Mouse (Mus musculus) heart, embryonic 16.5 days (tissue): ENCODE results near the gene Prpsap1. TPM values are rescaled to one million over a fixed set of nuclear protein-coding genes. Genes with fewer than 3 reads are reported as not detected.
A peak's percentile ranks its signal among the peaks of the same experiment; 100 is the strongest.

Experiments used
- ATAC-seq: fragments of 200-750 bp; cut with Nextera tagmentation; replicated peaks from 2 replicates; pipeline ENCODE4 v1.8.0; 2017; ENCODE audit warnings: moderate number of reproducible peaks; ENCODE audit not compliant: insufficient read depth, low FRiP score; ENCODE audit errors: extremely low read depth
- H3K27ac ChIP-seq: fragments of 300-500 bp; sonication (generic); 2 replicates; pipeline ENCODE4 v1.5.1; 2014; ENCODE audit warnings: mild to moderate bottlenecking, low read length, control low read depth, moderate library complexity
- H3K27me3 ChIP-seq: fragments of 300-500 bp; sonication (generic); 2 replicates; pipeline ENCODE4 v1.6.1; 2014; ENCODE audit warnings: low read length, mixed read lengths; ENCODE audit not compliant: control insufficient read depth, insufficient read depth
- H3K36me3 ChIP-seq: fragments of 300-500 bp; sonication (generic); 2 replicates; pipeline ENCODE4 v1.6.1; 2014; ENCODE audit not compliant: control insufficient read depth, insufficient read depth
- H3K4me1 ChIP-seq: fragments of 300-500 bp; sonication (generic); 2 replicates; pipeline ENCODE4 v1.6.1; 2014; ENCODE audit warnings: low read length, mixed read lengths; ENCODE audit not compliant: control insufficient read depth, insufficient read depth
- H3K4me2 ChIP-seq: fragments of 300-500 bp; sonication (generic); 2 replicates; pipeline ENCODE4 v1.6.1; 2014; ENCODE audit warnings: low read depth, mild to moderate bottlenecking, control low read depth, low read length
- H3K4me3 ChIP-seq: fragments of 300-500 bp; sonication (generic); 2 replicates; pipeline ENCODE4 v1.5.1; 2014; ENCODE audit warnings: mild to moderate bottlenecking, control low read depth, low read length
- H3K9ac ChIP-seq: fragments of 300-500 bp; sonication (generic); 2 replicates; pipeline ENCODE4 v1.6.1; 2014; ENCODE audit warnings: low read length, control low read depth
- H3K9me3 ChIP-seq: fragments of 300-500 bp; sonication (generic); replicated peaks from 2 replicates; pipeline ENCODE4 v1.6.1; 2016; ENCODE audit warnings: low read length; ENCODE audit not compliant: control insufficient read depth
- WGBS: fragments of 180-500 bp; shearing (Covaris S2); extraction: QIAGEN DNeasy Blood & Tissue Kit; methylation state at CpG from one replicate; pipeline ENCODE4 v1.1.7; 2014; 5-methylcytosine and 5-hydroxymethylcytosine counted together
- polyA plus RNA-seq: library from polyadenylated mRNA; unstranded; fragments of >200 nt; fragmentation: Nextera tagmentation; extraction: Ambion mirVana; gene quantifications from 2 replicates; pipeline ENCODE4 v1.2.1, GENCODE M21; 2015

Gene Prpsap1
- polyA plus RNA-seq, 1 experiment from 2014 or later = 99.1 TPM

GRCm38 (mm10) chr11:116432593-116433355 is 61.2 kb downstream of the Prpsap1 start:
- Histone ChIP-seq H3K4me1 (peaks cover 40% of the 10 kb centered on the region), H3K9me3 (no peaks in the 10 kb centered on the region), H3K27ac (peak overlapping the region; percentile 69), H3K4me3 (no peak overlapping the region), H3K9ac (no peak overlapping the region), H3K4me2 (peak overlapping the region; percentile 53; the same call in 1 of the 2 replicates), H3K27me3 (no peaks in the 10 kb centered on the region), H3K36me3 (peaks cover 7% of the 10 kb centered on the region; the same call in 1 of the 2 replicates)
- ATAC-seq = no peak
- 65% methylated on average over 8 of the region's 8 CpGs for WGBS

DNA sequence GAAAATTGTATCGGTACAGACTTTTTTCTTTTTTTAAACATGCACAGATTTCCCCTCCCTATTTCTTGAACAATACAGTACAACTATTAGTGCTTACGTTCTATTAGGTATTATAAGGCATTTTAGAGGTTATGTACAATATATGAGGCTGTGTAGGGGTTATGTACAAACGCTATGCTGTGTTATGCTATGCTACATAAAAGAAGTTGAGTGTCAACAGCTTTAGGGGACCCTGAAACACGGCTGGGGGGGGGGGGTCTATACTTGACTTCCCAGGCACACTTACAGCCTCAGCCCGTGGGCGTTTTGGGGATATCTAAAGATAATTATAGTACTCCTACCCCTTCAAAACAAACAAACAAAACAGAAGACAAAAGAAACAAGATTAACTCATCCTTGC is 61.9 kb downstream of the Prpsap1 start:
- ATAC-seq = no peak
- Histone ChIP-seq H3K27ac (no peak overlapping the region), H3K4me1 (peaks cover 33% of the 10 kb centered on the region), H3K9me3 (no peaks in the 10 kb centered on the region), H3K27me3 (no peaks in the 10 kb centered on the region), H3K4me2 (no peak overlapping the region), H3K9ac (no peak overlapping the region), H3K4me3 (no peak overlapping the region), H3K36me3 (peaks cover under 1% of the 10 kb centered on the region; the same call in 1 of the 2 replicates)
- 55% methylated on average over 6 of the region's 6 CpGs for WGBS

- peaks cover 28% of the 10 kb centered on the region for H3K4me1 ChIP-seq
- peak overlapping the region; percentile 4; the same call in 1 of the 2 replicates for H3K9ac ChIP-seq
- no peak for ATAC-seq
- H3K27ac ChIP-seq = no peak overlapping the region
- H3K9me3 ChIP-seq = no peaks in the 10 kb centered on the region
- peak overlapping the region; percentile 40 for H3K4me2 ChIP-seq
- no peaks in the 10 kb centered on the region; the same call in 1 of the 2 replicates for H3K36me3 ChIP-seq
- H3K4me3 ChIP-seq = peak overlapping the region; percentile 23
- no peaks in the 10 kb centered on the region for H3K27me3 ChIP-seq
- WGBS = 65% methylated on average over 11 of the region's 11 CpGs
Observed at GRCm38 (mm10) chr11:116431428-116432077, 62.4 kb downstream of the Prpsap1 start.

GRCm38 (mm10) chr11:116430723-116431427 is 63.1 kb downstream of the Prpsap1 start:
- Histone ChIP-seq H3K4me3 (peak overlapping the region; percentile 23), H3K9ac (peak overlapping the region; percentile 4; the same call in 1 of the 2 replicates), H3K36me3 (no peaks in the 10 kb centered on the region; the same call in 1 of the 2 replicates), H3K27ac (no peak overlapping the region), H3K4me1 (peaks cover 21% of the 10 kb centered on the region), H3K9me3 (no peaks in the 10 kb centered on the region), H3K4me2 (peak overlapping the region; percentile 40), H3K27me3 (no peaks in the 10 kb centered on the region)
- ATAC-seq = no peak
- 20% methylated on average over 22 of the region's 22 CpGs for WGBS

DNA sequence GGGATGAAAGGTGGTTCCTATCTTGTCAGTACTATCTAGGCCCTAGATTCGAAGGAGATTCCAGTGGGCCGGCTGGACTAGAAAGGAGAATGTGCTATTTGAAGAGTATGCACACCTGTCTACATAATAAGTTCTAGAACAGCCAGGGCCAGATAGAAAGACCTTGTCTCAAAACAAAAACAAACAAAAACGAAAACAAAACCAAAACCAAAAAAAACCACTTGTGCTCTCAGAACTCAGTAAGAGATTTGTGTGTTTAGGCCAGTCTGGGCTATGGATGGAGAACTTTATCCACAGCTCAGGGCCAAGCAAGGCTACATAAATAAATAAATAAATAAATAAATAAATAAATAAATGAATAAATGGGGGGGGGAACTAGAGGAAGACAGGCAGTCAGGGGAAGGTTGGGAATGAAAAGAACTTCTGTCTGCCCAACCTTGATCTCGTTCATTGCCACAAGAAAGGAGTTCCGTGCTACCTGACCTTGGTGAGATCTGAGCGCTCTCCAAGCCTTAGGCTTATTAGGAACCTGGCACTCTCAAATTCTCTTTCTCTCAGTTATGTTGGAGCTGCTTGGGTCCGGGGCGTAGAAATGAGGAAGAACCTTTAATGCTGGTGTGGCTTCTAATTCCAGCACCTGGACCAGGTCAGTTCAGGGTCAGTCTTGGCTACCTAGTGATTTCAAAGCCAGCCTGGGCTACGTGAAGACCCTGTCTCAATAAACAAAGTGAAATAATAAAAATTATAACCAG is 64.0 kb downstream of the Prpsap1 start:
- Histone ChIP-seq H3K4me1 (peaks cover 13% of the 10 kb centered on the region), H3K4me3 (no peak overlapping the region), H3K9me3 (no peaks in the 10 kb centered on the region), H3K4me2 (no peak overlapping the region), H3K27me3 (no peaks in the 10 kb centered on the region), H3K27ac (no peak overlapping the region), H3K36me3 (no peaks in the 10 kb centered on the region), H3K9ac (no peak overlapping the region)
- no peak for ATAC-seq
- WGBS = 77% methylated on average over 9 of the region's 9 CpGs

GRCm38 (mm10) chr11:116428872-116429859 is 64.8 kb downstream of the Prpsap1 start:
- Histone ChIP-seq H3K9ac (no peak overlapping the region), H3K27ac (0 out of 2 replicates have a peak overlapping the region, but pooled peaks have one; percentile 15), H3K4me3 (no peak overlapping the region), H3K4me1 (peaks cover 14% of the 10 kb centered on the region), H3K27me3 (no peaks in the 10 kb centered on the region), H3K9me3 (no peaks in the 10 kb centered on the region), H3K36me3 (no peaks in the 10 kb centered on the region), H3K4me2 (no peak overlapping the region)
- 40% methylated on average over 13 of the region's 13 CpGs for WGBS
- no peak for ATAC-seq

DNA sequence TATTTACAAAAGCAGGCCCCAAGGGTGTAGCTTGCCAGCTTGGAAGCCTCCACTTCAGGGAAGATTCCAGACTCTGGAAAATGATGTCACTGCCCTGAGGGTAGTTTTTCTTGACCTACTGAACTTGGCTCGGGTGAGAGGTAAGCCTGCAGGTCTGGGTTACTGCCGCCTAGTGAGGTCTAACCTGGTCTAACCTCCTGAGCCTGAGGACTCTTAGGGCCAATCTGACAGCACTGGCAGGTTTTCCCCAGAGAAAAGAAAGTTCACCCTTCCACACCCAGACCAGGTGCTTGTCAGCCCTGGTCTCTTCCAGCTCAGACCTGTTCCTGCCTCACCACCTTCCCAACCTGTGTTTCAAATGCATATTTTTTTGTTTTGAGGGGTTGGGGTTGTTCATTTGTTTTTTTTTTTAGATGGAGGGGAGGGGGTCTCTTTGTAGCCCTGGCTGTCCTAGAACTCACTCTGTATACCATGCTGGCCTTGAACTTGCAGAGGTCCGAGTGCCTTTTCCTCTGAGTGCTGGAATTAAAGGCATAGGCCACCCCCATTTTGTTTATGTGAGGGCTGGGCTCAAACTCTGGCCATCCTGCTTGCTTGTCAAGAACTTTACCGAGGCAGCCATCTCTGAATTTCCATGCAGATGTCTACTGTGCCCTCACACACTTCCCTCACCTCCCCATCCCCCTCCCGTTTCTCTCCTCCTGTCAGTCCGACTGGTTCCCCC is 67.0 kb downstream of the Prpsap1 start:
- Histone ChIP-seq H3K4me2 (no peak overlapping the region), H3K27me3 (no peaks in the 10 kb centered on the region), H3K9me3 (no peaks in the 10 kb centered on the region), H3K4me3 (no peak overlapping the region), H3K4me1 (peaks cover 14% of the 10 kb centered on the region), H3K27ac (no peak overlapping the region), H3K36me3 (no peaks in the 10 kb centered on the region), H3K9ac (no peak overlapping the region)
- no peak for ATAC-seq
- WGBS = 69% methylated on average over 6 of the region's 6 CpGs
